Mouse (Mus musculus): ENCODE results near the gene Ptprg. TPM values are rescaled to one million over a fixed set of nuclear protein-coding genes. Genes with fewer than 3 reads are reported as not detected.
A peak's percentile ranks its signal among the peaks of the same experiment; 100 is the strongest.

Gene Ptprg
- polyA plus RNA-seq, 1 experiment from 2014 or later, result 20.8 TPM

DNA sequence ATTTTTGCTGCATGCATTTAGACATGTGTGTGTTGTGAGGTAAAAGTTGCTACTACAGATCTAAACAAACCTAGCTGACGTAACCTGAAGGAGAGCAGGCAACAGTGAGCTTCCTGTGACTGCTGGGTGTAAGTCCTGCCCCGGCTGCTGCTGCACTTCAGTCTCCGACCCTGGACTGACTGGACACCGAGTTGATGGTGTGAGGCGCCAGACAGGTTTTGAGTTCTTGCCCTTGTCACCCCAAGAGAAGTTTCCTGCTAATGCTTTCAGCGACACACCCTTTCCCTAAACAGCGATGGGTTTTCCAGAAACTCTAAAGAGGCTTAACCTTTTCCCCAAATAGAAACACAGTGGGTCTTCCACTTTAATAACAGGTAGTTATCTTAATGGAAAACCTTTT, 313.1 kb downstream of the Ptprg start:
- Histone ChIP-seq H3K9ac (ENCODE audit: low read length) (no peak overlapping the region), H3K4me2 (ENCODE audit: low read depth, low read length) (no peak overlapping the region), H3K9me3 (replicated peaks; ENCODE audit: control insufficient read depth, low read length) (no peaks in the 10 kb centered on the region), H3K4me1 (ENCODE audit: control insufficient read depth, insufficient read depth, low read length) (peaks cover 6% of the 10 kb centered on the region; the same call in 1 of the 2 replicates), H3K27ac (ENCODE audit: low read length) (no peak overlapping the region), H3K4me3 (replicated peaks; ENCODE audit: low read length) (no peak overlapping the region), H3K27me3 (ENCODE audit: control insufficient read depth, insufficient read depth, low read length) (no peaks in the 10 kb centered on the region), H3K36me3 (ENCODE audit: control insufficient read depth, insufficient read depth, low read length) (no peaks in the 10 kb centered on the region)
- no peak for ATAC-seq (ENCODE audit: insufficient read depth, low FRiP score)
- WGBS, result 70% methylated on average over 7 of the region's 7 CpGs

DNA sequence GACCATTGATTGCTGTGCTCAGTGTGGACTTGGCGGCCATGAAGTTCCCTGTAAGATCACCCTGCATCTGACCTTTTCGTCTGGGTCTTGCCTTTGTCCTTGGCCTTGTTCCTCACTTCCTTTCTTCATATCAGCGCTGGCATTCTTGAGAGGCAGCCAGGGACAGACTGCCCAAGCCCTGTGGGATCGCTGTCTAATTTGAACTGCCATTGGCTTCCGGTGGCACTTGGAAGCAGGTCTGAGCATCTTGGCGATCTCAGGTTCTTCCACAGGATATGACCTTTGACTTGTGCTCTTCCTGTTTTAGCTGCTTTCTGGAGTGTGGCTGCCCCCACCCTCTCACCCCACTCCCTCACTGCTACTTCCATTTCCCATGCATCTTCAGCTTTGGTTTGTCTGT, 315.3 kb downstream of the Ptprg start:
- Histone ChIP-seq H3K9ac (ENCODE audit: low read length) (no peak overlapping the region), H3K9me3 (replicated peaks; ENCODE audit: control insufficient read depth, low read length) (no peaks in the 10 kb centered on the region), H3K27me3 (ENCODE audit: control insufficient read depth, insufficient read depth, low read length) (no peaks in the 10 kb centered on the region), H3K4me3 (replicated peaks; ENCODE audit: low read length) (no peak overlapping the region), H3K4me2 (ENCODE audit: low read depth, low read length) (no peak overlapping the region), H3K4me1 (ENCODE audit: control insufficient read depth, insufficient read depth, low read length) (peaks cover 6% of the 10 kb centered on the region; the same call in 1 of the 2 replicates), H3K36me3 (ENCODE audit: control insufficient read depth, insufficient read depth, low read length) (no peaks in the 10 kb centered on the region), H3K27ac (ENCODE audit: low read length) (no peak overlapping the region)
- 75% methylated on average over 6 of the region's 6 CpGs for WGBS
- ATAC-seq (ENCODE audit: insufficient read depth, low FRiP score), result no peak

DNA sequence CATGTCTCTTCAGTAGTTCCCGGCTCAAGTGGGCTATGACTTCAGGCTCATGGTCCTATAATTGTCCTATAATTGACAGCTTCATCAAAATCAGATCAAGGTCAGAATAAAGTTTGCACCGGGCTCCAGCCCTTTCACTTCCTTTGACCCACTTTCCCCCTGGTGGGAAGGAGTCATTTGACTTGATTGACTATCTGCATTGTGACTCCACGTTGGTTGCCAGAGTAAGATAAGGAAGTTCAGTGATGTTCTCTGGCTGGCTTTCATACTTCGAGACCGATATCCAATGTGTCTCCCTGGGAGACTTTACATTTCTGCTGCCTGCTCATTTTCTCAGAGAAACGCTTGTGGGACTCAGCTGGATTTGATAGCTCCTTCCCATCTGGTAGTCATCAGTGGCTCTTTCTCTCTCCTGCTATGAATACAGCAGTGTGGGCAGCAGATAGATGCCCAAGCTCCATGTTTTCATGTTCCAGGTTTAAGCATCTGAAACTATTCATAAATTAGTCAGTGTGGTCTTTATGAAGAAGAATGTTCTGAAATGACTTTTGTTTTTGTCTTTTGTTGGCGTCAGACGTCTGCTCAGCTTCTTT, 318.5 kb downstream of the Ptprg start:
- Histone ChIP-seq H3K36me3 (ENCODE audit: control insufficient read depth, insufficient read depth, low read length) (no peaks in the 10 kb centered on the region), H3K27me3 (ENCODE audit: control insufficient read depth, insufficient read depth, low read length) (no peaks in the 10 kb centered on the region), H3K4me1 (ENCODE audit: control insufficient read depth, insufficient read depth, low read length) (no peaks in the 10 kb centered on the region), H3K9ac (ENCODE audit: low read length) (no peak overlapping the region), H3K4me2 (ENCODE audit: low read depth, low read length) (no peak overlapping the region), H3K9me3 (replicated peaks; ENCODE audit: control insufficient read depth, low read length) (no peaks in the 10 kb centered on the region), H3K27ac (ENCODE audit: low read length) (no peak overlapping the region), H3K4me3 (replicated peaks; ENCODE audit: low read length) (no peak overlapping the region)
- 59% methylated on average over 8 of the region's 8 CpGs for whole genome bisulfite sequencing
- ATAC-seq (ENCODE audit: insufficient read depth, low FRiP score), result no peak

DNA sequence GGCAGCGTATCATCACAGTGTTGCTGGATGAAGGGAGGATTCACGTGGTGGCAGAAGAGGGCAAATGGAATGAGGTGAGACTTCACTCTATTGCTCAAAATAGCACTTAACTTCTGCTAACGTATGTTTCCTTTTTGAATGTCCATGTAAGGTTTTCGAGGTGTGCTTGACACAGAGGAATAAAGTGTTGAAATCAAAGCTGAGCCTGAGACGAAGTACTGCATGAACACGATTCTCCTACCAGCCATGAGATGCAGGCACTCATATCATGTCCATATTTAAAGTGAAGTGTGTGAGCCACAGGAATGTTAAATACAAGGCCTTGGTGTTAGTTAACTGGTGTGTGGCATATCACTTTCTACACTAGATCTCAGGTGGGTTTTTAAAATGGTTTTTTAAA, 320.9 kb downstream of the Ptprg start:
- 91% methylated on average over 6 of the region's 6 CpGs for WGBS
- Histone ChIP-seq H3K4me3 (replicated peaks; ENCODE audit: low read length) (no peak overlapping the region), H3K27ac (ENCODE audit: low read length) (no peak overlapping the region), H3K27me3 (ENCODE audit: control insufficient read depth, insufficient read depth, low read length) (no peaks in the 10 kb centered on the region), H3K4me2 (ENCODE audit: low read depth, low read length) (no peak overlapping the region), H3K4me1 (ENCODE audit: control insufficient read depth, insufficient read depth, low read length) (no peaks in the 10 kb centered on the region), H3K36me3 (ENCODE audit: control insufficient read depth, insufficient read depth, low read length) (no peaks in the 10 kb centered on the region), H3K9ac (ENCODE audit: low read length) (no peak overlapping the region), H3K9me3 (replicated peaks; ENCODE audit: control insufficient read depth, low read length) (no peaks in the 10 kb centered on the region)
- no peak for ATAC-seq (ENCODE audit: insufficient read depth, low FRiP score)

DNA sequence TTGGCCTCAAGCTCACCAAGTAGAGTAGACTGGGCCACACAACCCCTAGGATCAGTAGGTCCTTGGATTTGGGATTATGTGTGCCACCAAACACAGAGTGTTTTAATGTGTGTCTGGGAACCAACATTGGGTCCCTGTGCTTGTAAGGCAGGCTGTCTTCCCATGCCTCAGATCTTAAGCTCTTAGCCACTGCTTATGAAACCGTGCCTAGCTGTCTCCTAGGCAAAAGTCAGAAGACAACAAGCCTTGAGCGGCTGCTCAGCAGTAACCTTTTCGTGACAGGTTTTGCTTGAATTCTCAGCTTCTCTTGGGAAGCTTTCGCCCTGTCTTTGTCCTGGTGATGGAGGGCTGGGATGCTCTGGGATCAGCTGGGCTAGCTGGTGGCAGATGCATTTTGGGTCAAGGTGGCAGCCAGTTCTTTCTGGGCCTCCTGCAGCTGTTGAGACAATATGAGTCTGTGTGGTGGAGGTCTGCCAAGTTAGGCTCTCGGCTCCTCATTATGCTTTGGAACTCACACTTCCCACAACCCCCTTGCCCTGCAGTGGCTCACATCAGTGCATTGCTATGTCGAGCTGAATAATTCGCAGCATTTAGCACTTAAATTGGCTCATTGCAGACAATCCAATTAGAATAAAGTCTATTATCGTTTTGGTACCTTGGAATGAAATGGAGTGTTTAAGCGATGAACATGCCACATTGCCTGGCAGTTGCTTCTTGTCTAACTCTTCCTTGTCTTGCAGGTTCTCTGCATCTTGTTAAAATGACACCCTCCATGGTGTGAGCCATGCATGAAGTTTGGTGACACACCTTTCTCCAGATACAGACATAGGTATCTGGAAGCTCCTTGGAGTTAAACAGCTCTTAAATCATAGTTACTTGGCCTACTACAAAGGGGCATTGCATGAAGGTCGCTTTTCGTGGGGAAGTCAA, 321.9 kb downstream of the Ptprg start:
- Histone ChIP-seq H3K27me3 (ENCODE audit: control insufficient read depth, insufficient read depth, low read length) (no peaks in the 10 kb centered on the region), H3K9me3 (replicated peaks; ENCODE audit: control insufficient read depth, low read length) (no peaks in the 10 kb centered on the region), H3K4me1 (ENCODE audit: control insufficient read depth, insufficient read depth, low read length) (no peaks in the 10 kb centered on the region), H3K9ac (ENCODE audit: low read length) (no peak overlapping the region), H3K4me2 (ENCODE audit: low read depth, low read length) (no peak overlapping the region), H3K36me3 (ENCODE audit: control insufficient read depth, insufficient read depth, low read length) (no peaks in the 10 kb centered on the region), H3K4me3 (replicated peaks; ENCODE audit: low read length) (no peak overlapping the region), H3K27ac (ENCODE audit: low read length) (no peak overlapping the region)
- no peak for ATAC-seq (ENCODE audit: insufficient read depth, low FRiP score)
- WGBS, result 80% methylated on average over 11 of the region's 11 CpGs

DNA sequence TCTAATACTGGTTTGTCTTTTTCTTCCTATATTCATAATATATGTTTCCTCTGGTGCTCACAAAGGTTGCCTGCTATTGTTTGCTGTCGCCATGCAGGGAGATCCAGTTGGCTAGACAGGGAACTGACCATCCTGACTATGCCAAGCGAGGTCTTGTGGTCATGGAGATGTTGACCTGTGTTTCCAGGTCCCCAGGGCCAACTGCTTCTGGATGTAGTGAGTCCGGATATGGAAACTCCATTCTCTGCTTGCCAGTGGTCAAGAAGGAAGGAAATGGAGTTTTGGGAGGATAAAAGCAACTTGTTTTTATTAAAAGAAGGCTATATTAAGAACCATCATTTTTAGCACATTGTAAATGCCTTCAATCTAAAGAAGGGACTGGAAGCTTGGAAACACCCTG, 327.8 kb downstream of the Ptprg start:
- ATAC-seq (ENCODE audit: insufficient read depth, low FRiP score), result no peak
- H3K27me3 ChIP-seq (ENCODE audit: control insufficient read depth, insufficient read depth, low read length), result no peaks in the 10 kb centered on the region
- 75% methylated on average over 3 of the region's 3 CpGs for WGBS
- H3K27ac ChIP-seq (ENCODE audit: low read length), result no peak overlapping the region
- no peaks in the 10 kb centered on the region for H3K9me3 ChIP-seq (replicated peaks; ENCODE audit: control insufficient read depth, low read length)
- H3K4me2 ChIP-seq (ENCODE audit: low read depth, low read length), result no peak overlapping the region
- H3K9ac ChIP-seq (ENCODE audit: low read length), result no peak overlapping the region
- H3K4me1 ChIP-seq (ENCODE audit: control insufficient read depth, insufficient read depth, low read length), result 0 out of 2 replicates have a peak, but pooled peaks cover 5% of the 10 kb centered on the region
- no peaks in the 10 kb centered on the region for H3K36me3 ChIP-seq (ENCODE audit: control insufficient read depth, insufficient read depth, low read length)
- no peak overlapping the region for H3K4me3 ChIP-seq (replicated peaks; ENCODE audit: low read length)

DNA sequence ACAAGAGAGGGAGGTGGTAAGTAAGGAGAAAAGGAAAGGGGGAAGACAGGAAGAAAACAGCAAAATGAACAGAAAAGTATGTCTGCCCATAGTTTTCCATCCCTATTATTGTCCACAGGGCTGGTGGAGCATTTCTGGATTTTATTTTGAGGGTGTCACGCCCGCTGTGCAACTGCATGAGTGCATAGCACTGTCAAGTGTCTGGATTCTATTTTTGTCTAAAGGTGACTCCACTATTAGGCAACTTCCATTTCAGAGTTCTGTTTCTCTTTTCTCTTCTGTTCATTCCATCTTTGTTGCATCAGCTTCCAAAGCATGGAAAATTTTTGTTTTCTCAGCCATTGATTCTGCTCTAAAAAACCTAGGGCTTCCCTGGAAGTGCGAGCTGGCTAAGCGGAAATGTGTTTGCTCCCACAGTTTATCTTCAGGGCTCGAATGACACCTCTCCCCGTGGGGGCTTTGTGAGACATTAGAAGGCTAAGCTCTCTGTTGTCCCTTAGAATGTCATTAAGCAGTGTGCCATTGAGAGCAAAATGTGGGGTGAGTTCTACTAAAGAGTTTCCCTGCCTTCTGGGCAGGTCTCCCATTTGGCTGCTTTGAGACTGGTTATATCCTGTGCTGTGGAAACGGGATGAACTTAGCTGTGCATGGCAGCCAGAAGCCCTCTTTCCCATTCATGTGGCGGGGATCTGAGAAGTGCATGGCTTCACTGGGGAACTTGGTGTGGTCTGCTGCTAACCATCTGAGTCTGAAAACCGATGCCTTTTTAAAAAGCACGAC, 330.0 kb downstream of the Ptprg start:
- WGBS, result 32% methylated on average over 10 of the region's 10 CpGs
- H3K4me3 ChIP-seq (replicated peaks; ENCODE audit: low read length), result no peak overlapping the region
- no peak overlapping the region for H3K9ac ChIP-seq (ENCODE audit: low read length)
- H3K9me3 ChIP-seq (replicated peaks; ENCODE audit: control insufficient read depth, low read length), result no peaks in the 10 kb centered on the region
- H3K27ac ChIP-seq (ENCODE audit: low read length), result no peak overlapping the region
- 0 out of 2 replicates have a peak, but pooled peaks cover 5% of the 10 kb centered on the region for H3K4me1 ChIP-seq (ENCODE audit: control insufficient read depth, insufficient read depth, low read length)
- no peak for ATAC-seq (ENCODE audit: insufficient read depth, low FRiP score)
- no peaks in the 10 kb centered on the region for H3K27me3 ChIP-seq (ENCODE audit: control insufficient read depth, insufficient read depth, low read length)
- 0 out of 2 replicates have a peak overlapping the region, but pooled peaks have one; percentile 14 for H3K4me2 ChIP-seq (ENCODE audit: low read depth, low read length)
- H3K36me3 ChIP-seq (ENCODE audit: control insufficient read depth, insufficient read depth, low read length), result no peaks in the 10 kb centered on the region

DNA sequence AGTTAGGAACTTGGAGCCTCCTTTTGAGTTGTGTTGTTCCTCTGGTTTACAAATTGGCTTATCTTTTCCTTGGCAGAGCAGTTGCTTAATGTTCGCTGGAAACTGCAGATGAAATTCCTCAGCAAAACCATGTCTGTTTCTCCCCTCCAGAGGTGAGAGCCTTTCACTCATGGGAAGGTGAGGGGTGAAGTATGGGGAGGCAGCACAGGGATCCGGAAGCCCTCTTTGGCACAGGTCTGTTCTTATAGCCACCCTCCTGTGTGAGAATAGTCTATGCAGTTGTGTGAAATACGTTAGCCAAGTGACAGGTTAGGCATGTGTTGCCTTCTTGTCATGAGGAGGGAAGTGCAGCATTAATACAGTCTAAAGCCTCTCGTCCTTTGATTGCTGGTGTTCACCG, 330.7 kb downstream of the Ptprg start:
- Histone ChIP-seq H3K9ac (ENCODE audit: low read length) (no peak overlapping the region), H3K36me3 (ENCODE audit: control insufficient read depth, insufficient read depth, low read length) (no peaks in the 10 kb centered on the region), H3K27ac (ENCODE audit: low read length) (no peak overlapping the region), H3K27me3 (ENCODE audit: control insufficient read depth, insufficient read depth, low read length) (no peaks in the 10 kb centered on the region), H3K4me1 (ENCODE audit: control insufficient read depth, insufficient read depth, low read length) (0 out of 2 replicates have a peak, but pooled peaks cover 5% of the 10 kb centered on the region), H3K9me3 (replicated peaks; ENCODE audit: control insufficient read depth, low read length) (no peaks in the 10 kb centered on the region), H3K4me3 (replicated peaks; ENCODE audit: low read length) (no peak overlapping the region), H3K4me2 (ENCODE audit: low read depth, low read length) (no peak overlapping the region)
- no peak for ATAC-seq (ENCODE audit: insufficient read depth, low FRiP score)
- WGBS, result 56% methylated on average over 5 of the region's 5 CpGs

DNA sequence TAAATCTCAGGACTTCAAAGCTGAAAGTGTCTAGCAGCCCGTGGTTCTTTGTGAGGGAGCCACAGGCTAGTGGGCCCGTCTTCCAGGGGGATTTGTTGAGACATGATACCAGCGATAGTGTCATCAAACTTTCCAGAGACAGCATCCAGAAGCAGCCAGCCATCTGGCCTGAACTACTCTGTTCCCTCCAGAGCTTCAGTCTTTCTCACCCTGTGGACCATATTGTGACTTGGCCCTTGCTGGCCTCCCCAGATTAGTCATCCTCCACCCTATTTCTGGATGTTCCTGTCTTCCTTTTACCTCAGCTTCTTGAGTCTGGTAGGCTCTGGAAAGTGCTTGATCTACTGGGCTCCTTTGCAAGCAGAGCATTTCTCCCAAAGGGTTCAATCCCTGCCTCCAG, 333.1 kb downstream of the Ptprg start:
- H3K36me3 ChIP-seq (ENCODE audit: control insufficient read depth, insufficient read depth, low read length), result no peaks in the 10 kb centered on the region
- no peaks in the 10 kb centered on the region for H3K9me3 ChIP-seq (replicated peaks; ENCODE audit: control insufficient read depth, low read length)
- H3K4me3 ChIP-seq (replicated peaks; ENCODE audit: low read length), result no peak overlapping the region
- no peaks in the 10 kb centered on the region for H3K27me3 ChIP-seq (ENCODE audit: control insufficient read depth, insufficient read depth, low read length)
- 58% methylated on average over 3 of the region's 3 CpGs for WGBS
- H3K4me2 ChIP-seq (ENCODE audit: low read depth, low read length), result no peak overlapping the region
- H3K4me1 ChIP-seq (ENCODE audit: control insufficient read depth, insufficient read depth, low read length), result 0 out of 2 replicates have a peak, but pooled peaks cover 5% of the 10 kb centered on the region
- no peak overlapping the region for H3K9ac ChIP-seq (ENCODE audit: low read length)
- H3K27ac ChIP-seq (ENCODE audit: low read length), result no peak overlapping the region
- no peak for ATAC-seq (ENCODE audit: insufficient read depth, low FRiP score)
